Mouse (Mus musculus) megakaryocyte-erythroid progenitor cell, adult 5 weeks (primary cell): ENCODE data around the gene Vmn1r229. TPM values are rescaled to one million over a fixed set of nuclear protein-coding genes. Genes with fewer than 3 reads are reported as not detected.

Experiments used
- polyA plus RNA-seq: library from polyadenylated mRNA; stranded (reverse); fragments of >175 nt; gene quantifications from 2 replicates; pipeline ENCODE4 v1.2.3, GENCODE M21; 2012

Gene Vmn1r229
- not detected in 2 replicates for polyA plus RNA-seq

DNA sequence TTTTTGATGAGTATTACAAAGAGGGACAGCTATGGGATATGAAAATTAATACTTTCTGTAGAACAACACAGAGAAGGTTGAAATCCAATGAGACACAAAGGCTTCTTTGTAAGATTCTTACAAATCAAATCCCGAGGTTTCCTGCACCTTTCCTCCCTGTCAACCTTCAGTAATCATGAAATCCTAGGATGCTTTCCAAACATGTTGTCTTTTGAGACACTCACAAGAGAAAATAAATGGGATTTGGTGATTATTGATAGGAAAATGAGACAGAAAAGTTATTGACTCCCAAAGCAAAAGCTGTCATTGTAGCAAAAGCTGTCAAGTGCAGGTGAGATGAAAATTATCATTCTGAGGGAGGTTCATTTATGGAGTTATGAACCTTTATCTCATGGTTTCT is at the start of gene Vmn1r229:
TSS of gene Vmn1r229 (plus strand) at position 301 of the 400 bp plus-strand sequence.

DNA sequence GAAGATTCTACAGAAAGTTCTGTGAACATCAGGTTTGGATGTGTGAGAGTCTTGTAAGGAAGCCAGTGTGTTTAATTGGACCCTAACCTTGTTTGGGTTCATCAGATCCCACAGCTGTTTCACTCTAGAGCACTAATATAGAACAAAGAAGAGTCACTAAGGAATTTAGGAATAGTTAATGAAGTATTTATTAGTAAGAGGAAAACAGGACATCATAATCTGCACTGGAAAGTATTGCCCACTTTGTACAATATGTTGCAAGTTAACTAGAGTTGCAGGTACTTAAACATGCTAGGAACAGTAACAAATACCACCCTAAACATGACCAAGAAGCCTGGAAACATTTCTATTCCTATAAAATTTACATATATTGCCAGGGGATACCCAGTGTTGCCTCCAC is 25.3 kb upstream of the Vmn1r229 start, which contains the start of gene Vmn1r228:
TSS of gene Vmn1r228 (minus strand) at position 101 of the 400 bp plus-strand sequence.

DNA sequence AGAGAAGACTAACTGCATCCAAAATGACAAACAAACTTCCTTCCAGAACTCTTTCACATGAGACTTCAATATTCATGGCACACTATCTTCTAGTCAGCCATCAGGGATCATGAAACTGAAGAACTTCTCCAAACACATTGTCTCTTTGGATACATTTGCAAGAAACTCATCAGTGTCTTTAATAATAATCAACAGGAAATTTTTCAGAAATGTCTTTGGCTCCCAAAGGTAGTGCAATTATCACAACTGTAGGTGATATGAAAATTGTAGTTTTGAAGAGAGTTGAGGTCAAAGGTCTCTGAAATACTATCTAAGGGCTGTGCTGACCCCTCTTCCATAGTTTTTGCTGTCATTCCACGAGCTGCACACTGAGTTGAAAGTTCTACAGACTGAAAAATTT is 28.8 kb downstream of the Vmn1r229 start, which contains the start of gene Vmn1r230:
TSS of gene Vmn1r230 (plus strand) at position 301 of the 400 bp plus-strand sequence.

Other genes with a start within 250 kb of the Vmn1r229 start
- gene Vmn2r109, start 246.8 kb upstream of the Vmn1r229 start, polyA plus RNA-seq = not detected in 2 replicates
- gene Vmn2r110, start 215.1 kb upstream of the Vmn1r229 start, polyA plus RNA-seq = 0.01 TPM in 1 of 2 replicates, not detected in the other
- gene Fpr-rs3, start 186.7 kb upstream of the Vmn1r229 start, polyA plus RNA-seq = not detected in 2 replicates
- 0.01 and 0.02 TPM in 2 replicates for gene Vmn1r226, start 128.7 kb upstream of the Vmn1r229 start, polyA plus RNA-seq
- not detected in 2 replicates for gene Vmn1r227, start 81.7 kb upstream of the Vmn1r229 start, polyA plus RNA-seq
- not detected in 2 replicates for gene Vmn1r228, start 25.4 kb upstream of the Vmn1r229 start, polyA plus RNA-seq
- gene Vmn1r230, start 28.9 kb downstream of the Vmn1r229 start, polyA plus RNA-seq = 0.01 TPM in 1 of 2 replicates, not detected in the other
- gene Vmn1r231, start 93.5 kb downstream of the Vmn1r229 start, polyA plus RNA-seq = not detected in 2 replicates
- gene Vmn1r232, start 108.2 kb downstream of the Vmn1r229 start, polyA plus RNA-seq = not detected in 2 replicates
- 201 and 215 TPM in 2 replicates for gene Ppp2r1a, start 133.8 kb downstream of the Vmn1r229 start, polyA plus RNA-seq
- gene Vmn1r233, start 184.9 kb downstream of the Vmn1r229 start, polyA plus RNA-seq = not detected in 2 replicates
- 0.43 and 0.58 TPM in 2 replicates for gene Zfp160, start 197.3 kb downstream of the Vmn1r229 start, polyA plus RNA-seq